Mouse (Mus musculus): ENCODE results near the gene Pxdn. TPM values are rescaled to one million over a fixed set of nuclear protein-coding genes. Genes with fewer than 3 reads are reported as not detected.

Gene Pxdn
- 93.0 and 99.3 TPM in 2 replicates for polyA plus RNA-seq (2015; fragmentation: Nextera tagmentation; extraction: Ambion mirVana)

GRCm38 (mm10) chr12:29937308-29937707 lies at the start of gene Pxdn:
TSS of gene Pxdn (plus strand) at chr12:29937608.
- no peak for ATAC-seq (ENCODE audit: insufficient read depth, low FRiP score)
- 42% methylated on average over 8 of the region's 8 CpGs for WGBS
- peaks cover 8% of the 10 kb centered on the region; the same call in 1 of the 2 replicates for H3K4me1 ChIP-seq (ENCODE audit: control insufficient read depth, insufficient read depth, low read length)

GRCm38 (mm10) chr12:29894669-29895068 lies 42.7 kb upstream of the Pxdn start:
- Histone ChIP-seq H3K27me3 (ENCODE audit: control insufficient read depth, insufficient read depth, low read length) (no peaks in the 10 kb centered on the region), H3K4me1 (ENCODE audit: control insufficient read depth, insufficient read depth, low read length) (no peaks in the 10 kb centered on the region)

More at GRCm38 (mm10) chr12:29937308-29937707, at the start of gene Pxdn:
- Histone ChIP-seq H3K36me3 (ENCODE audit: control insufficient read depth, insufficient read depth, low read length) (no peaks in the 10 kb centered on the region), H3K27ac (ENCODE audit: low read length) (peak within 1 kb of the TSS; percentile 91), H3K27me3 (ENCODE audit: control insufficient read depth, insufficient read depth, low read length) (no peaks in the 10 kb centered on the region), H3K4me3 (replicated peaks; ENCODE audit: low read length) (peak within 1 kb of the TSS; percentile 77), H3K9ac (ENCODE audit: low read length) (peak within 1 kb of the TSS; percentile 92), H3K4me2 (ENCODE audit: low read depth, low read length) (peak within 1 kb of the TSS; percentile 63), H3K9me3 (replicated peaks; ENCODE audit: control insufficient read depth, low read length) (no peaks in the 10 kb centered on the region)

GRCm38 (mm10) chr12:29897533-29898085 lies 39.8 kb upstream of the Pxdn start:
- Histone ChIP-seq H3K36me3 (ENCODE audit: control insufficient read depth, insufficient read depth, low read length) (no peaks in the 10 kb centered on the region), H3K4me3 (replicated peaks; ENCODE audit: low read length) (no peak overlapping the region), H3K4me2 (ENCODE audit: low read depth, low read length) (no peak overlapping the region), H3K9me3 (replicated peaks; ENCODE audit: control insufficient read depth, low read length) (no peaks in the 10 kb centered on the region; the same call in 1 of the 2 replicates), H3K9ac (ENCODE audit: low read length) (no peak overlapping the region), H3K27ac (ENCODE audit: low read length) (no peak overlapping the region), H3K27me3 (ENCODE audit: control insufficient read depth, insufficient read depth, low read length) (no peaks in the 10 kb centered on the region), H3K4me1 (ENCODE audit: control insufficient read depth, insufficient read depth, low read length) (no peaks in the 10 kb centered on the region)
- WGBS, result 74% methylated on average over 3 of the region's 3 CpGs
- no peak for ATAC-seq (ENCODE audit: insufficient read depth, low FRiP score)

More at GRCm38 (mm10) chr12:29894669-29895068, 42.7 kb upstream of the Pxdn start:
- H3K9ac ChIP-seq (ENCODE audit: low read length), result no peak overlapping the region
- no peaks in the 10 kb centered on the region for H3K36me3 ChIP-seq (ENCODE audit: control insufficient read depth, insufficient read depth, low read length)
- no peak overlapping the region for H3K27ac ChIP-seq (ENCODE audit: low read length)
- ATAC-seq (ENCODE audit: insufficient read depth, low FRiP score), result no peak
- H3K4me3 ChIP-seq (replicated peaks; ENCODE audit: low read length), result no peak overlapping the region
- WGBS, result 20% methylated on average over 3 of the region's 3 CpGs
- no peaks in the 10 kb centered on the region; the same call in 1 of the 2 replicates for H3K9me3 ChIP-seq (replicated peaks; ENCODE audit: control insufficient read depth, low read length)
- no peak overlapping the region for H3K4me2 ChIP-seq (ENCODE audit: low read depth, low read length)

- no peaks in the 10 kb centered on the region for H3K27me3 ChIP-seq (ENCODE audit: control insufficient read depth, insufficient read depth, low read length)
- H3K4me2 ChIP-seq (ENCODE audit: low read depth, low read length), result no peak overlapping the region
- H3K27ac ChIP-seq (ENCODE audit: low read length), result no peak overlapping the region
- ATAC-seq (ENCODE audit: insufficient read depth, low FRiP score), result no peak
- 0 out of 2 replicates have a peak, but pooled peaks cover 9% of the 10 kb centered on the region for H3K4me1 ChIP-seq (ENCODE audit: control insufficient read depth, insufficient read depth, low read length)
- no peaks in the 10 kb centered on the region for H3K9me3 ChIP-seq (replicated peaks; ENCODE audit: control insufficient read depth, low read length)
- WGBS, result 63% methylated on average over 4 of the region's 4 CpGs
- H3K9ac ChIP-seq (ENCODE audit: low read length), result no peak overlapping the region
- H3K36me3 ChIP-seq (ENCODE audit: control insufficient read depth, insufficient read depth, low read length), result no peaks in the 10 kb centered on the region
- H3K4me3 ChIP-seq (replicated peaks; ENCODE audit: low read length), result no peak overlapping the region
These were observed 33.1 kb upstream of the Pxdn start for GRCm38 (mm10) chr12:29904101-29904874.

GRCm38 (mm10) chr12:29907056-29907455 lies 30.4 kb upstream of the Pxdn start:
- H3K4me3 ChIP-seq (replicated peaks; ENCODE audit: low read length), result no peak overlapping the region
- no peaks in the 10 kb centered on the region for H3K9me3 ChIP-seq (replicated peaks; ENCODE audit: control insufficient read depth, low read length)
- no peaks in the 10 kb centered on the region for H3K27me3 ChIP-seq (ENCODE audit: control insufficient read depth, insufficient read depth, low read length)
- H3K27ac ChIP-seq (ENCODE audit: low read length), result no peak overlapping the region
- no peak overlapping the region for H3K9ac ChIP-seq (ENCODE audit: low read length)
- H3K36me3 ChIP-seq (ENCODE audit: control insufficient read depth, insufficient read depth, low read length), result no peaks in the 10 kb centered on the region
- H3K4me2 ChIP-seq (ENCODE audit: low read depth, low read length), result no peak overlapping the region
- WGBS, result 24% methylated on average over 2 of the region's 2 CpGs
- ATAC-seq (ENCODE audit: insufficient read depth, low FRiP score), result peak; percentile 84; the same call in 1 of the 2 replicates
- 0 out of 2 replicates have a peak, but pooled peaks cover 9% of the 10 kb centered on the region for H3K4me1 ChIP-seq (ENCODE audit: control insufficient read depth, insufficient read depth, low read length)

- Histone ChIP-seq H3K36me3 (ENCODE audit: control insufficient read depth, insufficient read depth, low read length) (no peaks in the 10 kb centered on the region), H3K27me3 (ENCODE audit: control insufficient read depth, insufficient read depth, low read length) (no peaks in the 10 kb centered on the region), H3K9ac (ENCODE audit: low read length) (no peak overlapping the region), H3K4me1 (ENCODE audit: control insufficient read depth, insufficient read depth, low read length) (no peaks in the 10 kb centered on the region), H3K4me3 (replicated peaks; ENCODE audit: low read length) (no peak overlapping the region), H3K9me3 (replicated peaks; ENCODE audit: control insufficient read depth, low read length) (no peaks in the 10 kb centered on the region), H3K27ac (ENCODE audit: low read length) (no peak overlapping the region), H3K4me2 (ENCODE audit: low read depth, low read length) (no peak overlapping the region)
- no peak for ATAC-seq (ENCODE audit: insufficient read depth, low FRiP score)
- WGBS, result 84% methylated on average over 3 of the region's 3 CpGs
These were observed 21.3 kb upstream of the Pxdn start for GRCm38 (mm10) chr12:29916139-29916538.

GRCm38 (mm10) chr12:29916807-29917206 lies 20.6 kb upstream of the Pxdn start:
- no peak overlapping the region for H3K9ac ChIP-seq (ENCODE audit: low read length)
- no peaks in the 10 kb centered on the region for H3K4me1 ChIP-seq (ENCODE audit: control insufficient read depth, insufficient read depth, low read length)
- no peak for ATAC-seq (ENCODE audit: insufficient read depth, low FRiP score)
- H3K9me3 ChIP-seq (replicated peaks; ENCODE audit: control insufficient read depth, low read length), result no peaks in the 10 kb centered on the region
- no peak overlapping the region for H3K4me3 ChIP-seq (replicated peaks; ENCODE audit: low read length)
- no peak overlapping the region for H3K4me2 ChIP-seq (ENCODE audit: low read depth, low read length)
- WGBS, result 86% methylated on average over 6 of the region's 6 CpGs
- H3K27ac ChIP-seq (ENCODE audit: low read length), result no peak overlapping the region
- no peaks in the 10 kb centered on the region for H3K36me3 ChIP-seq (ENCODE audit: control insufficient read depth, insufficient read depth, low read length)
- no peaks in the 10 kb centered on the region for H3K27me3 ChIP-seq (ENCODE audit: control insufficient read depth, insufficient read depth, low read length)

- H3K9me3 ChIP-seq (replicated peaks; ENCODE audit: control insufficient read depth, low read length), result no peaks in the 10 kb centered on the region
- H3K4me2 ChIP-seq (ENCODE audit: low read depth, low read length), result no peak overlapping the region
- no peak for ATAC-seq (ENCODE audit: insufficient read depth, low FRiP score)
- no peak overlapping the region for H3K9ac ChIP-seq (ENCODE audit: low read length)
- H3K4me1 ChIP-seq (ENCODE audit: control insufficient read depth, insufficient read depth, low read length), result no peaks in the 10 kb centered on the region
- no peaks in the 10 kb centered on the region for H3K36me3 ChIP-seq (ENCODE audit: control insufficient read depth, insufficient read depth, low read length)
- no peaks in the 10 kb centered on the region for H3K27me3 ChIP-seq (ENCODE audit: control insufficient read depth, insufficient read depth, low read length)
- WGBS, result 61% methylated on average over 7 of the region's 7 CpGs
- no peak overlapping the region for H3K27ac ChIP-seq (ENCODE audit: low read length)
- H3K4me3 ChIP-seq (replicated peaks; ENCODE audit: low read length), result no peak overlapping the region
These were observed 17.1 kb upstream of the Pxdn start for GRCm38 (mm10) chr12:29920298-29920697.

- H3K9me3 ChIP-seq (replicated peaks; ENCODE audit: control insufficient read depth, low read length), result no peaks in the 10 kb centered on the region
- no peak overlapping the region for H3K27ac ChIP-seq (ENCODE audit: low read length)
- ATAC-seq (ENCODE audit: insufficient read depth, low FRiP score), result no peak
- WGBS, result 79% methylated on average over 11 of the region's 11 CpGs
- no peaks in the 10 kb centered on the region for H3K36me3 ChIP-seq (ENCODE audit: control insufficient read depth, insufficient read depth, low read length)
- no peak overlapping the region for H3K4me2 ChIP-seq (ENCODE audit: low read depth, low read length)
- no peak overlapping the region for H3K9ac ChIP-seq (ENCODE audit: low read length)
- H3K4me1 ChIP-seq (ENCODE audit: control insufficient read depth, insufficient read depth, low read length), result no peaks in the 10 kb centered on the region
- H3K4me3 ChIP-seq (replicated peaks; ENCODE audit: low read length), result no peak overlapping the region
- no peaks in the 10 kb centered on the region for H3K27me3 ChIP-seq (ENCODE audit: control insufficient read depth, insufficient read depth, low read length)
These were observed 15.9 kb upstream of the Pxdn start for GRCm38 (mm10) chr12:29921481-29921880.

Measured in stomach, embryonic 16.5 days (tissue).